ENCODE assay signal across 9 mouse cellular contexts in genomic region chr11:16769709-16770303, GRCm38 (mm10). TPM values are rescaled to one million over a fixed set of nuclear protein-coding genes. Genes with fewer than 3 reads are reported as not detected.
DNase-seq lines count a peak whose midpoint lies in the region; ATAC-seq and TF ChIP-seq lines count a peak whose summit lies in the region.
"Had no signal": no experiment of that assay in that cellular context is flagged by ENCODE, and none has a peak within 500 bp of the region (broad histone marks: within the 10 kb centered on the region; RNA-seq: fewer than 3 reads in every experiment).

No protein-coding gene starts in this region.

- H3K4me3 ChIP-seq in liver, postnatal 0 days (ENCODE audit: low read depth, low read length): no peak overlapping the region
- H3K4me3 ChIP-seq in liver, embryonic 12.5 days: no peak overlapping the region
- no peak overlapping the region for H3K4me3 ChIP-seq in embryonic facial prominence, embryonic 13.5 days
- no peak overlapping the region for H3K4me3 ChIP-seq in kidney, embryonic 15.5 days (replicated peaks)
- H3K4me3 ChIP-seq in neural tube, embryonic 12.5 days: no peak overlapping the region
- H3K4me3 ChIP-seq: neural tube, embryonic 13.5 days had no signal

- no peak for TF ChIP-seq EP300 in liver, postnatal 0 days (IDR thresholded peaks at IDR 0.05; ENCODE audit: low read depth)

- ATAC-seq in liver, postnatal 0 days: peak; percentile 37
- ATAC-seq in liver, embryonic 12.5 days: no peak
- ATAC-seq in embryonic facial prominence, embryonic 13.5 days (ENCODE audit: insufficient number of reproducible peaks, insufficient read depth, low FRiP score, low TSS enrichment, low read depth): peak; percentile 78
- ATAC-seq in kidney, embryonic 15.5 days (replicated peaks; ENCODE audit: low FRiP score): peak; percentile 53; the same call in 1 of the 2 replicates
- ATAC-seq in neural tube, embryonic 12.5 days (ENCODE audit: low FRiP score, low read depth): 0 out of 2 replicates have a peak, but pooled peaks have one; percentile 52

- intact Hi-C loops in gastrocnemius, postnatal 36 days (cut with DNase I): no loop called here

- H3K4me1 ChIP-seq in liver, postnatal 0 days (ENCODE audit: insufficient read depth): peaks cover 18% of the 10 kb centered on the region
- H3K4me1 ChIP-seq in liver, embryonic 12.5 days: no peaks in the 10 kb centered on the region
- H3K4me1 ChIP-seq in embryonic facial prominence, embryonic 13.5 days: peaks cover 34% of the 10 kb centered on the region
- H3K4me1 ChIP-seq in kidney, embryonic 15.5 days: peaks cover 24% of the 10 kb centered on the region
- no peaks in the 10 kb centered on the region for H3K4me1 ChIP-seq in neural tube, embryonic 12.5 days

- no peaks in the 10 kb centered on the region for H3K9me3 ChIP-seq in liver, postnatal 0 days (ENCODE audit: low read length)
- no peaks in the 10 kb centered on the region for H3K9me3 ChIP-seq in liver, embryonic 12.5 days (replicated peaks)
- H3K9me3 ChIP-seq in embryonic facial prominence, embryonic 13.5 days: no peaks in the 10 kb centered on the region
- H3K9me3 ChIP-seq in kidney, embryonic 15.5 days (replicated peaks): no peaks in the 10 kb centered on the region
- no peaks in the 10 kb centered on the region for H3K9me3 ChIP-seq in neural tube, embryonic 12.5 days
- H3K9me3 ChIP-seq: neural tube, embryonic 13.5 days had no signal

- no peak overlapping the region for H3K4me2 ChIP-seq in liver, postnatal 0 days (ENCODE audit: low read depth, low read length)
- H3K4me2 ChIP-seq in liver, embryonic 12.5 days: no peak overlapping the region
- no peak overlapping the region for H3K4me2 ChIP-seq in embryonic facial prominence, embryonic 13.5 days
- H3K4me2 ChIP-seq in kidney, embryonic 15.5 days: no peak overlapping the region
- no peak overlapping the region for H3K4me2 ChIP-seq in neural tube, embryonic 12.5 days (replicated peaks)
- H3K4me2 ChIP-seq: neural tube, embryonic 13.5 days had no signal

- WGBS in liver, postnatal 0 days (ENCODE audit: insufficient replicate concordance): 48% methylated on average over 3 of the region's 3 CpGs
- WGBS in liver, embryonic 12.5 days (ENCODE audit: insufficient replicate concordance): 54% methylated on average over 3 of the region's 3 CpGs
- 49% methylated on average over 3 of the region's 3 CpGs for WGBS in embryonic facial prominence, embryonic 13.5 days
- WGBS in kidney, embryonic 15.5 days: 55% methylated on average over 3 of the region's 3 CpGs
- 75% methylated on average over 3 of the region's 3 CpGs for WGBS in neural tube, embryonic 12.5 days

- H3K36me3 ChIP-seq in liver, postnatal 0 days (replicated peaks; ENCODE audit: insufficient read depth, low read length): no peaks in the 10 kb centered on the region
- no peaks in the 10 kb centered on the region for H3K36me3 ChIP-seq in liver, embryonic 12.5 days
- no peaks in the 10 kb centered on the region for H3K36me3 ChIP-seq in embryonic facial prominence, embryonic 13.5 days
- H3K36me3 ChIP-seq in kidney, embryonic 15.5 days: no peaks in the 10 kb centered on the region
- no peaks in the 10 kb centered on the region for H3K36me3 ChIP-seq in neural tube, embryonic 12.5 days
- H3K36me3 ChIP-seq: neural tube, embryonic 13.5 days had no signal

- peak overlapping the region; percentile 29; the same call in 1 of the 2 replicates for H3K27ac ChIP-seq in liver, postnatal 0 days (ENCODE audit: low read depth)
- no peak overlapping the region for H3K27ac ChIP-seq in liver, embryonic 12.5 days
- H3K27ac ChIP-seq in embryonic facial prominence, embryonic 13.5 days: peak overlapping the region; percentile 62
- H3K27ac ChIP-seq in kidney, embryonic 15.5 days: peak overlapping the region; percentile 23
- no peak overlapping the region for H3K27ac ChIP-seq in neural tube, embryonic 12.5 days
- H3K27ac ChIP-seq: neural tube, embryonic 13.5 days had no signal

- no peak overlapping the region for H3K9ac ChIP-seq in liver, postnatal 0 days (replicated peaks)
- no peak overlapping the region for H3K9ac ChIP-seq in liver, embryonic 12.5 days
- H3K9ac ChIP-seq in embryonic facial prominence, embryonic 13.5 days: no peak overlapping the region; the same call in 1 of the 2 replicates
- no peak overlapping the region for H3K9ac ChIP-seq in kidney, embryonic 15.5 days
- H3K9ac ChIP-seq in neural tube, embryonic 12.5 days: no peak overlapping the region
- H3K9ac ChIP-seq: neural tube, embryonic 13.5 days had no signal

- no peaks in the 10 kb centered on the region for H3K27me3 ChIP-seq in liver, postnatal 0 days (ENCODE audit: insufficient read depth, low read length)
- H3K27me3 ChIP-seq in liver, embryonic 12.5 days (replicated peaks): no peaks in the 10 kb centered on the region
- H3K27me3 ChIP-seq in embryonic facial prominence, embryonic 13.5 days: no peaks in the 10 kb centered on the region
- H3K27me3 ChIP-seq in kidney, embryonic 15.5 days: no peaks in the 10 kb centered on the region
- no peaks in the 10 kb centered on the region for H3K27me3 ChIP-seq in neural tube, embryonic 12.5 days (replicated peaks)
- H3K27me3 ChIP-seq: neural tube, embryonic 13.5 days had no signal

- TF ChIP-seq CTCF in liver, postnatal 0 days (IDR thresholded peaks at IDR 0.05; ENCODE audit: low read depth): no peak

- no peak for DNase-seq in liver, postnatal 0 days
- DNase-seq in gastrocnemius, postnatal 36 days: no peak
- DNase-seq in spleen, postnatal 4 days (ENCODE audit: low spot score in 2 of 2): no peak
- DNase-seq in cerebellum, adult 8-10 months: no peak

RNA-seq across cellular contexts. Expression of gene Egfr, which starts 17.8 kb away (rescaled TPM):
- 25.1 and 26.3 TPM in 2 replicates for polyA plus RNA-seq in liver, postnatal 0 days (2015; fragmentation: Nextera tagmentation; extraction: Ambion mirVana)
- polyA plus RNA-seq in liver, embryonic 12.5 days (2016; fragmentation: Nextera tagmentation; extraction: Ambion mirVana): 1.4 and 1.7 TPM in 2 replicates
- 12.6 and 17.0 TPM in 2 replicates for polyA plus RNA-seq in embryonic facial prominence, embryonic 13.5 days (2015; fragmentation: Nextera tagmentation; extraction: Ambion mirVana)
- polyA plus RNA-seq in kidney, embryonic 15.5 days (2015; fragmentation: Nextera tagmentation; extraction: Ambion mirVana): 5.6 and 7.7 TPM in 2 replicates
- polyA plus RNA-seq in neural tube, embryonic 12.5 days (2016; fragmentation: Nextera tagmentation; extraction: Ambion mirVana): 3.4 and 4.4 TPM in 2 replicates
- total RNA-seq in gastrocnemius, postnatal 36 days (2021): 10 to 100 TPM; 11.6 to 13.4 TPM

Comparison
In these comparisons a context has a peak if more than half of its experiments do, and no peak if none do; other contexts are left out.
1. H3K27ac ChIP-seq: peak in liver, postnatal 0 days (single experiment), embryonic facial prominence, embryonic 13.5 days (single experiment) and kidney, embryonic 15.5 days (single experiment); none in liver, embryonic 12.5 days (single experiment) and neural tube, embryonic 12.5 days (single experiment).